Mouse (Mus musculus): Measurements from ENCODE around the gene Rnf8. TPM values are rescaled to one million over a fixed set of nuclear protein-coding genes. Genes with fewer than 3 reads are reported as not detected.

Gene Rnf8
- polyA plus RNA-seq, 1 experiment = 20.9 TPM

DNA sequence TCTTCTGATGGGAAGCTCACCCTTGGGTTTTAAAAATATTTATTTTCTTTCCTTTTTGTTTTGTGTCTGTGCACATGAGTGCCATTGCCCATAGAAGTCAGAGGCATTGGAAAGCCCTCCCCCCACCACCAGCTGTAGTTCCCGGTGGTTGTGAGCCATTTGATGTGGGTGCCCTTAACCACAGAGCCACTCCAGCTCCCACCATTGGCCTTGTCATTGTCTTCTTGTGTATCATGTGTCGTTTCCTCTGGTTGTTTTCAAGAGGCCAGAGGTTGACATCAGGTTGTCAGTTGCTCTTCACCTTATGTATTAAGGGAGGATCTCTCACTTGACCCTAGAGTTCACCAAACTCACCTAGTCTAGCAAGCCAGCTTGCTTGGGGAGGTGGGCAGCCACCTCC is 79.0 kb downstream of the Rnf8 start:
- H3K79me2 ChIP-seq (ENCODE audit: control insufficient read depth, insufficient read depth) = no peaks in the 10 kb centered on the region
- H3K4me3 ChIP-seq = no peak overlapping the region
- H3ac ChIP-seq (ENCODE audit: control insufficient read depth, insufficient read length) = no peak overlapping the region
- no peaks in the 10 kb centered on the region for H3K27me3 ChIP-seq (ENCODE audit: control insufficient read depth, insufficient read depth, insufficient read length)
- peaks cover 36% of the 10 kb centered on the region for H3K36me3 ChIP-seq (ENCODE audit: control insufficient read depth, insufficient read depth)
- no peak overlapping the region for H3K4me2 ChIP-seq (ENCODE audit: low read depth)
- TF ChIP-seq MYOD1 (IDR thresholded peaks at IDR 0.05; ENCODE audit: control insufficient read depth in 1 of 3, insufficient read length in 2 of 3, low read depth in 2 of 3) (no peak), MYOG (IDR thresholded peaks at IDR 0.05; ENCODE audit: control insufficient read depth in 1 of 3, insufficient read depth in 1 of 3, insufficient read length in 2 of 3, low read depth in 2 of 3) (peak in 1 of 3 experiments; percentile 19)

DNA sequence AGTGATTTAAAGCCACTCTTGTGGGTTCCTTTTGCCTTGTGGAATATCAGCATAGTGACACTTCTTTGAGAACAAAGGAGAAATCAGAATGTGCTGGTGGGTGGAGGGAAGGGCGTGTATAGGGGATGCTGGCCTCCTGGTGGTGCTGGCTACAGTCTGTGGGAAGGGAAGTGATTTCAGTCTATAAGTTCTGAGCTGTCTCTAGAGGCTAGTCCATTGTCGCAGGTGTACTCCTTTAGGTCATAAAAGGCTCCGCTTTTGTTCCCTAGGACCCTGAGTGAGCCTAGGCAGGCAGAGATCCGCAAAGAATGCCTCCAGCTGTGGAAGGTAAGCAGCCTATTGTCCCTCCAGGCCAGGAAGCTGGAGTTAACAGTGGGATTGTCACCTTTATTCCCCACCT is 79.9 kb downstream of the Rnf8 start:
- no peak overlapping the region for H3K4me2 ChIP-seq (ENCODE audit: low read depth)
- H3ac ChIP-seq (ENCODE audit: control insufficient read depth, insufficient read length) = no peak overlapping the region
- no peak overlapping the region for H3K4me3 ChIP-seq
- H3K79me2 ChIP-seq (ENCODE audit: control insufficient read depth, insufficient read depth) = no peaks in the 10 kb centered on the region
- no peaks in the 10 kb centered on the region for H3K27me3 ChIP-seq (ENCODE audit: control insufficient read depth, insufficient read depth, insufficient read length)
- TF ChIP-seq USF1 (IDR thresholded peaks at IDR 0.05; ENCODE audit: low read depth) (no peak), MAX (IDR thresholded peaks at IDR 0.05; ENCODE audit: low read depth) (no peak), MYOG (IDR thresholded peaks at IDR 0.05; ENCODE audit: control insufficient read depth in 1 of 3, insufficient read depth in 1 of 3, insufficient read length in 2 of 3, low read depth in 2 of 3) (no peak), E2F4 (IDR thresholded peaks at IDR 0.05; ENCODE audit: insufficient read depth) (no peak), TCF12 (IDR thresholded peaks at IDR 0.05; ENCODE audit: insufficient read depth, poor library complexity, severe bottlenecking) (no peak), REST (IDR thresholded peaks at IDR 0.05; ENCODE audit: insufficient read depth, insufficient read length) (no peak)
- H3K36me3 ChIP-seq (ENCODE audit: control insufficient read depth, insufficient read depth) = peaks cover 39% of the 10 kb centered on the region

Other genes with a start within 250 kb of the Rnf8 start
- gene Pim1, start 124.0 kb upstream of the Rnf8 start, polyA plus RNA-seq (2012; fragmentation: generic; extraction: Trizol) = 16.3 TPM
- not detected for gene Gm17657, start 65.2 kb upstream of the Rnf8 start, polyA plus RNA-seq (2012; fragmentation: generic; extraction: Trizol)
- 9.0 TPM for gene Tbc1d22b, start 65.0 kb upstream of the Rnf8 start, polyA plus RNA-seq (2012; fragmentation: generic; extraction: Trizol)
- not detected for gene Tmem217, start 62.4 kb upstream of the Rnf8 start, polyA plus RNA-seq (2012; fragmentation: generic; extraction: Trizol)
- 1.0 TPM for gene Gm28043, start 86 bp downstream of the Rnf8 start, polyA plus RNA-seq (2012; fragmentation: generic; extraction: Trizol)
- 55.7 TPM for gene Cmtr1, start 45.8 kb downstream of the Rnf8 start, polyA plus RNA-seq (2012; fragmentation: generic; extraction: Trizol)
- 6.0 TPM for gene Ccdc167, start 102.3 kb downstream of the Rnf8 start, polyA plus RNA-seq (2012; fragmentation: generic; extraction: Trizol)